Mouse (Mus musculus): ENCODE measurements around the gene Arl6ip5. TPM values are rescaled to one million over a fixed set of nuclear protein-coding genes. Genes with fewer than 3 reads are reported as not detected.

The Arl6ip5 gene
- polyA plus RNA-seq, 1 experiment = 66.0 TPM

DNA sequence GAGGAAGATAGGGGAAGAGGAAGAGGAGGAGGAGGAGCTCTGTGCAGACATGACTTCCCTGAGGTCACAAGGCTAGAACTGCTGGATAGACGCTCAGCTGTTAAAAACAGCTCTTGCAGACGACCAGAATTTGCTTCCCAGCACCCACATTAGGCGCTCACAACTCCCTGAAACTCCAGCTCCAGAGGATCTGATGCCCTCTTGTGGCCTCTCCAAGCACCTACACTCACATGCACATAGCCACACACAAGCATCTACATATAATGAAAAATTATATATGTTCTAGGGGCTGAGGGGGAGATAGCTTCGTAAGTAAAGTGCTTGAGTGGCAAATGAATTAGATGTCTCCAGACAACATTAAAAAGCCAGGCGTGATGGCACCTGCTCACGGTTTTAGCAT, 28.9 kb downstream of the Arl6ip5 start:
- H3K36me3 ChIP-seq (ENCODE audit: control insufficient read depth, insufficient read depth, low read length) = no peaks in the 10 kb centered on the region
- TF ChIP-seq CTCF (conservative IDR thresholded peaks at IDR 0.05; ENCODE audit: insufficient read depth, insufficient read length, low read depth, low read length) (no peak), POLR2A (IDR thresholded peaks at IDR 0.05; ENCODE audit: low read depth, low read length) (no peak)
- H3K4me1 ChIP-seq (ENCODE audit: control insufficient read depth, insufficient read depth, low read length) = no peaks in the 10 kb centered on the region
- H3K27me3 ChIP-seq (replicated peaks; ENCODE audit: control insufficient read depth, insufficient read depth, low read length) = no peaks in the 10 kb centered on the region
- no peak overlapping the region for H3K27ac ChIP-seq (ENCODE audit: insufficient read depth, low read depth, low read length)
- H3K4me3 ChIP-seq (ENCODE audit: insufficient read depth, low read depth, low read length) = no peak overlapping the region
- WGBS = 95% methylated on average over 6 of the region's 6 CpGs
- DNase-seq = no peak

DNA sequence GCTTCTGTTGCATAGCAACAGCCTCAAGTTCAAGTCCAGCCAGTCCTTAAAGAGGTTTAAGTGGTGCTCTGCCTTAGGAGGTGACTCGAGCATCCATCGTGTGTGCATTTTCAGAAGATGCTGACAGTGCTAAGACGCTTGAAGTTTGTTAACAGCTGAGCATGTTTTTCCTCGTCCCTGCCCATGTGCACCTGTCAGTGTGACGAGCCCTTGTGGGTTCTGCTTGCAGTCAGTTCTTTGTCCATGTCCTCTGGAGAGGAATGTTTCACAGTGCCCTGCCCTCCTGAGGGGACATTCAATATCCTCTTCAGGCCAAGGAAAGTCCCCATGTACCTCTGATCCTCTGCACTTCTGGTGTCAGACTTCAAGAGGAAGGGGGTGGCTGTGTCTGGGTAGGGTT, 29.6 kb downstream of the Arl6ip5 start:
- DNase-seq = no peak
- no peak overlapping the region for H3K27ac ChIP-seq (ENCODE audit: insufficient read depth, low read depth, low read length)
- whole genome bisulfite sequencing = 78% methylated on average over 5 of the region's 5 CpGs

GRCm38 (mm10) chr6:97242522-97242921, 32.0 kb downstream of the Arl6ip5 start:
- TF ChIP-seq CTCF (conservative IDR thresholded peaks at IDR 0.05; ENCODE audit: insufficient read depth, insufficient read length, low read depth, low read length) = no peak
- DNase-seq = no peak

More for the DNA sequence above, 29.6 kb downstream of the Arl6ip5 start:
- no peaks in the 10 kb centered on the region for H3K27me3 ChIP-seq (replicated peaks; ENCODE audit: control insufficient read depth, insufficient read depth, low read length)
- no peaks in the 10 kb centered on the region for H3K4me1 ChIP-seq (ENCODE audit: control insufficient read depth, insufficient read depth, low read length)
- H3K4me3 ChIP-seq (ENCODE audit: insufficient read depth, low read depth, low read length) = no peak overlapping the region
- no peaks in the 10 kb centered on the region for H3K36me3 ChIP-seq (ENCODE audit: control insufficient read depth, insufficient read depth, low read length)
- TF ChIP-seq POLR2A (IDR thresholded peaks at IDR 0.05; ENCODE audit: low read depth, low read length) (no peak), CTCF (conservative IDR thresholded peaks at IDR 0.05; ENCODE audit: insufficient read depth, insufficient read length, low read depth, low read length) (no peak)

GRCm38 (mm10) chr6:97245200-97245599, 34.7 kb downstream of the Arl6ip5 start:
- no peak overlapping the region for H3K27ac ChIP-seq (ENCODE audit: insufficient read depth, low read depth, low read length)
- no peaks in the 10 kb centered on the region for H3K27me3 ChIP-seq (replicated peaks; ENCODE audit: control insufficient read depth, insufficient read depth, low read length)
- TF ChIP-seq POLR2A (IDR thresholded peaks at IDR 0.05; ENCODE audit: low read depth, low read length) (no peak), CTCF (conservative IDR thresholded peaks at IDR 0.05; ENCODE audit: insufficient read depth, insufficient read length, low read depth, low read length) (no peak)
- H3K4me1 ChIP-seq (ENCODE audit: control insufficient read depth, insufficient read depth, low read length) = no peaks in the 10 kb centered on the region
- no peak for DNase-seq
- no peak overlapping the region for H3K4me3 ChIP-seq (ENCODE audit: insufficient read depth, low read depth, low read length)
- H3K36me3 ChIP-seq (ENCODE audit: control insufficient read depth, insufficient read depth, low read length) = no peaks in the 10 kb centered on the region

More at GRCm38 (mm10) chr6:97242522-97242921, 32.0 kb downstream of the Arl6ip5 start:
- 89% methylated on average over 4 of the region's 4 CpGs for WGBS
- H3K27ac ChIP-seq (ENCODE audit: insufficient read depth, low read depth, low read length) = no peak overlapping the region
- H3K4me1 ChIP-seq (ENCODE audit: control insufficient read depth, insufficient read depth, low read length) = no peaks in the 10 kb centered on the region
- no peak overlapping the region for H3K4me3 ChIP-seq (ENCODE audit: insufficient read depth, low read depth, low read length)
- H3K27me3 ChIP-seq (replicated peaks; ENCODE audit: control insufficient read depth, insufficient read depth, low read length) = no peaks in the 10 kb centered on the region
- H3K36me3 ChIP-seq (ENCODE audit: control insufficient read depth, insufficient read depth, low read length) = no peaks in the 10 kb centered on the region

GRCm38 (mm10) chr6:97250966-97251365, 40.5 kb downstream of the Arl6ip5 start:
- Histone ChIP-seq H3K27me3 (replicated peaks; ENCODE audit: control insufficient read depth, insufficient read depth, low read length) (no peaks in the 10 kb centered on the region), H3K27ac (ENCODE audit: insufficient read depth, low read depth, low read length) (no peak overlapping the region), H3K4me1 (ENCODE audit: control insufficient read depth, insufficient read depth, low read length) (no peaks in the 10 kb centered on the region), H3K4me3 (ENCODE audit: insufficient read depth, low read depth, low read length) (no peak overlapping the region), H3K36me3 (ENCODE audit: control insufficient read depth, insufficient read depth, low read length) (no peaks in the 10 kb centered on the region)
- WGBS = 32% methylated on average over 6 of the region's 6 CpGs
- DNase-seq = peak; percentile 74
- TF ChIP-seq POLR2A (IDR thresholded peaks at IDR 0.05; ENCODE audit: low read depth, low read length) (no peak), CTCF (conservative IDR thresholded peaks at IDR 0.05; ENCODE audit: insufficient read depth, insufficient read length, low read depth, low read length) (0 out of 2 replicates have a peak, but pooled peaks have one; percentile 30)

- no peak for TF ChIP-seq POLR2A (IDR thresholded peaks at IDR 0.05; ENCODE audit: low read depth, low read length)
- no peak for TF ChIP-seq CTCF (conservative IDR thresholded peaks at IDR 0.05; ENCODE audit: insufficient read depth, insufficient read length, low read depth, low read length)
- no peak overlapping the region for H3K4me3 ChIP-seq (ENCODE audit: insufficient read depth, low read depth, low read length)
- 52% methylated on average over 5 of the region's 5 CpGs for WGBS
- no peak overlapping the region for H3K27ac ChIP-seq (ENCODE audit: insufficient read depth, low read depth, low read length)
- no peaks in the 10 kb centered on the region for H3K4me1 ChIP-seq (ENCODE audit: control insufficient read depth, insufficient read depth, low read length)
- no peaks in the 10 kb centered on the region for H3K36me3 ChIP-seq (ENCODE audit: control insufficient read depth, insufficient read depth, low read length)
- H3K27me3 ChIP-seq (replicated peaks; ENCODE audit: control insufficient read depth, insufficient read depth, low read length) = no peaks in the 10 kb centered on the region
- DNase-seq = no peak
Observed at GRCm38 (mm10) chr6:97252086-97252485, 41.6 kb downstream of the Arl6ip5 start.

DNA sequence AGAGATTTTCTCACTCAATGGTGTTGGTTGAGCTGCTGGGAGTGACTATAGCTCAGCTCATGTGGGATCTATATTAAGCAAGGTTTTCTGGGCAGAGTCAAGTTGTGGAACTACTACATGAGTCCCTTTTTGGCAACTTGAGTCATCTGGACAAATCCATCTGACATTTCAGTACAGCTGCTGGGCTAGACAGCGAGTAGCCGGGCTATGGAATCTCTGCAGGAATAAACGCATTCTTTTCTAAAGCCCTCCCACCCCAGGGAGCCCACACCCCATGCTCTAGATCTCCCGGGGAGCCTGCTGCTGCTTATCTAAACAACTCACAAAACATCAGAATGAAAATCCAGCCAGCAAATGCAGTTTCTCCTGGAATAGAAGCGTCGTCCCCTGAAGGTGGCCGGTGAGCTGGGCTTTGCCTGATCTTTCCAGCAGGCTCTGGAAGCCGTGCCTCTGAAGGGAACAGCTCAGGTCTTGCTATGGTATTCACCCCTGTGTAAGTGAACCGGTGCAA, 42.3 kb downstream of the Arl6ip5 start, which contains the start of gene Lmod3:
Lmod3 (minus strand) TSS at position 49 of the 511 bp plus-strand sequence.
- peak; percentile 41 for DNase-seq
- no peaks in the 10 kb centered on the region for H3K27me3 ChIP-seq (replicated peaks; ENCODE audit: control insufficient read depth, insufficient read depth, low read length)
- 43% methylated on average over 9 of the region's 9 CpGs for WGBS
- no peaks in the 10 kb centered on the region for H3K36me3 ChIP-seq (ENCODE audit: control insufficient read depth, insufficient read depth, low read length)
- no peak within 1 kb of the TSS for H3K27ac ChIP-seq (ENCODE audit: insufficient read depth, low read depth, low read length)
- H3K4me3 ChIP-seq (ENCODE audit: insufficient read depth, low read depth, low read length) = no peak within 1 kb of the TSS
- TF ChIP-seq POLR2A (IDR thresholded peaks at IDR 0.05; ENCODE audit: low read depth, low read length) (no peak), CTCF (conservative IDR thresholded peaks at IDR 0.05; ENCODE audit: insufficient read depth, insufficient read length, low read depth, low read length) (no peak)
- no peaks in the 10 kb centered on the region for H3K4me1 ChIP-seq (ENCODE audit: control insufficient read depth, insufficient read depth, low read length)
